Mouse (Mus musculus): ENCODE data around the gene Gm26920. TPM values are rescaled to one million over a fixed set of nuclear protein-coding genes. Genes with fewer than 3 reads are reported as not detected.

Gm26920 gene
- not detected for polyA plus RNA-seq (2017; shearing (Covaris generic))

DNA sequence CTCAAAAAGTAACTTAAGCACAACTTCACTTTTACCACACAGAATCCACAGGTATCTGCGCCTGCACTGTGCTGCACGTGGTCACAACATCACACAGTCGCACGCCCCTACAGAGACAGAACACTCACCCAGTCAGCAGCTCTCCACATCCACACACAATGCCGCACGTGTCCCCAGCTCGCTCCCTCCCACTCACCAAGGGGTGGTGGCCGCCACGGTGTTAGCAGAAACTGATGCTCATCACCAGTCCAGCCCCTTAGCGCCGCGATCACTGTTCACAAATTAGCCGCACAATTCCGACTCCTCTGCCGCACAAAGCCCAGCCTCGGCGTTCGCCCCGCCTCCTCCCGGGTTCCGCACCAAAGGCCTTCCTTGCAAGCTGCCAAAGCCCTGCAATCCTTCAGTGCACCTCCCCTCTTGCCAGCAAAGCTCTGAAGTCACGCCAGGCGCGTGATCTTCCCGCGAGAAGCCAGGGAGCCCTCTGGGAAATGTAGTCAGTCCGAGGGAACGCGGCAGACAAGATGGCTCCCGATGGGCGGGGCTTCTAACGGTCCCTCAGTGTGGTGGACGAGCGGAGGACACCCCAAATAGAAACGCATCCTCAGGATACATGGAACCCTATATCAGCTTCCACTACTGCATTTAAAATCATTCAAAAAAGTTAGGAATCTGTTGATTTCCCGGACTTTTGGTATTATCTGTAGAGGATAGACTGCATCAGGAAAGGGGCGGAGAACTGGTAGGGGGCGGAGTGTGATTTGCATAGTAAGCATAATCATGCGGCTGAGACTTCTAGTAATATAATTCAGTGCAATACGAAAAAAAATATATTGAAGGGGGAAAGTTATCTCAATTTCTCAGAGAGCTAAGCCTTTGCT, at the start of gene Gm26920, which contains the start of gene Zfp566:
Gene Gm26920, minus strand, starts transcription at position 319 of the 878 bp plus-strand sequence.
Gene Zfp566, minus strand, starts transcription at position 436 of the 878 bp plus-strand sequence.

DNA sequence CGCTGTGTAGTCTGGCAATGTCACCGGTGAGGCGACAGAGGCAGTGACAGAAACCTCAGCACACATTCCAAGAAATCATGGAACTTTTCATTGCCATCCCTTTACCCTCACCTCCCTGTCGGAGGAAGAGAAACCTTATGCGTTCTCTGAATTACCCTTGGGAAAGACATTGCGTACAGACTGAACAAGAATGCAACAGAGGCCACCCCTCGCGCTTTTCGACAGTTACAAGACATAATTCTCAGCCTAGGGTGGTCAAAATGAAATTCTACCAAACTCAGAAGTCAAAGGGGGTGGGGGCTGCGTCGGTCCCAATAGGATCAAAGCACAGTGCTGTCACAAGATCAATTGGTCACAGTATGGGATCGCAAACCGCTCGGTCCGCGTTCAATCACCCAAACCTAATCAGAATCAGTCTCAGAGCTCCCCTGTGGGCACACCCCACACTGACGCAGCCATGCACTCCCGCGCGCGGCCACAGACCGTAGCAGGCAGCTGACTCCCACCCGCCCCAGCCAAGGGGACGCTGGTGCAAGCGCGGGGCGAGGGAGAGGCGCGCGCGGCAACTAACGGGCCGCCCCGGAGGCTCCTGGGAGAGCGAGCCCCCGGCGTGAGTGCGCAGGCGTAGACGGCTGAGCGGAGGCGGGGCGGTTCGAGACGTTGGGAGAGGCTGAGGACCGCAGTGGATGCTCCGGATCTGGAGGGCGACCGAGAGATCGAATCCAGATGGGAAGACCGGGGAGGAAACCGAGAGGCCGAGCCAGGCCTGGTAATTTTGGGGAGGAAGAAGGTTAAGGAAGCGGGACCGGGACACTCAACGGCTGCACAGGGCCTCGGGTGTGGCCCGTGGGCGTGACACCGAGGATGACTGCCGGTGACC, 31.3 kb upstream of the Gm26920 start, which contains the start of gene Zfp382:
Gene Zfp382, plus strand, starts transcription at position 635 of the 880 bp plus-strand sequence.

GRCm38 (mm10) chr7:30094646-30095429, 4.6 kb upstream of the Gm26920 start, which contains the start of gene Zfp260:
TSS of gene Zfp260 (plus strand) at chr7:30094777.

DNA sequence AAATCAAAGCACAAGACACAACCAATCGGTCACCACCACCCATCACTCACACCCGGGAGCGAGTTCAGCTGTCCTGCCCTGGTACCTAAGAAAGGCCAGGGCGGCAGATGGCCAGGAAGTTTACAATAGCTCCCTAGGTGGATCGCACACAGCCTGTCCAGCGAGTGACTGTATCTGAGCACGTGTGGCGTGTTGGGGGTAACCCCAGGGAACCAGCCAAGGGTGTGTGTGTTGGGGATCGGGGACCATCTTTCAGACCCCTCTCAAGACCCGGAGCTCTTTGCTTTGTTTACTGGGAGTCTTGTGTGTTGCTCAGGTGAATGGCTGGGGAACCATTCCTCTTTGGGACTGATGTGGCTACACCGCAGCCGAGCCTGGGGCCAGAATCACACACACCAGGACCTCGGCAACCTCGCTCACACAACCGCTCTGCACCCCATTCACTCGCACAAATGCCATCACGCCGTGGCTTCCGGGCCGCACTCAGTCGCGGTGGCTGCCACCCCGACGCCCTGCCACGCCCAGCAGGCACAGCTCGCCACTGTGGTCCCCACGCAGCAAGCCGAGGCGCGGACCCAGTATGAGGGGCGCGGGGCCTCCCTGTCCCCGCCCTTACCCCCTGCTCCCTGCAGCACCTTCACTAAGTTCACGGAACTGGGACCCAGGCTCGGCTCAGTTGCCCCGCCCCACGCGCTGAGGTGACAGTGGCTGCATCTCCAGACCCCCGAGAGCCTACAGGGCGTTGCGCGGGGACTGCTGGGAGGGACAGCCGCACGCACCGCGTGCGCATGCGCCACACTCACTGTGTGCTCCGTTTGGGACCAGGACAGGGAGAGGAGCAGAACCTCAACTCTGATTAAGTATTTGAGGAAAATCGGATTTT, 17.8 kb downstream of the Gm26920 start, which contains the start of gene Zfp82:
Gene Zfp82, minus strand, starts transcription at position 755 of the 883 bp plus-strand sequence.

DNA sequence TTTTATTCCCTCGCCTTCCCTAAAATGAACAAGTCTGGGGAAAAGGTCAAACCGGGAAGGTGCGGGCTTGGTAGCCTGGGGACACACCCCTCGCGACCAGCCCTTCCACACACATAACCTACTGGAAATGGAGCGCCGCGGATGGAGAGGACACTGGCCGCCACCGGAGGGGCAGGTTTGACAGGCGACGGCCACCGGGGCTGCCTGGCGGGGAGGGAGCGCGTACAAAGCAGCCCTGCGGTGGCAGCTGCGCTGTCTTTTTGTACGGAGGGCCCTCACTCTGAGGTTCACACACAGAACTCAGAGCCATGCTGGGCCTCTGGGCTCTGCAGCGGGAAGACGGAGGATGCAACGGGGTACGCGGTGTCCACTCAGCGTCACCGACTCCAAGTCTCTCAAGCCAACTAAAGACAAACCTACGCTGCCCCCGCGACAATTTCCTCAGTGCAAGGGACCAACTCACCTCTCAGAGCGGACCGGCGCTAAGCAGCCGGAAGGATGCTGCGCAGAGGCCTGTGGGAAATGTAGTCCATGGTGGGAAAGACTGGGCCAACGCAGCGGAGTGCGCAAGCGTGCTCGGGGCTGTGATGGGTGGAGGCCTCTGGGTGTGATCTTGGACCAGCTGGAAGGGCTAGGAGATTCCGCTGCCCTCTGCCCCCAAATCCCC, 39.2 kb downstream of the Gm26920 start, which contains the start of gene Zfp14:
Gene Zfp14, minus strand, starts transcription at position 499 of the 667 bp plus-strand sequence.

Other genes with a start within 250 kb of the Gm26920 start
- 2.2 TPM for gene Zfp940, start 236.7 kb downstream of the Gm26920 start, polyA plus RNA-seq (2017; shearing (Covaris generic))
- 8.0 TPM for gene Zfp420, start 230.4 kb downstream of the Gm26920 start, polyA plus RNA-seq (2017; shearing (Covaris generic))
- 2.9 TPM for gene Zfp27, start 183.8 kb downstream of the Gm26920 start, polyA plus RNA-seq (2017; shearing (Covaris generic))
- 1.00 TPM for gene Zfp383, start 182.2 kb downstream of the Gm26920 start, polyA plus RNA-seq (2017; shearing (Covaris generic))
- gene Zfp74, start 136.3 kb downstream of the Gm26920 start, polyA plus RNA-seq (2017; shearing (Covaris generic)) = 2.2 TPM
- gene Zfp568, start 106.5 kb downstream of the Gm26920 start, polyA plus RNA-seq (2017; shearing (Covaris generic)) = 5.7 TPM
- gene Zfp14, start 39.0 kb downstream of the Gm26920 start, polyA plus RNA-seq (2017; shearing (Covaris generic)) = 2.1 TPM
- gene Zfp82, start 17.5 kb downstream of the Gm26920 start, polyA plus RNA-seq (2017; shearing (Covaris generic)) = 7.4 TPM
- gene Zfp566, start 117 bp upstream of the Gm26920 start, polyA plus RNA-seq (2017; shearing (Covaris generic)) = 6.2 TPM
- gene Zfp260, start 4.4 kb upstream of the Gm26920 start, polyA plus RNA-seq (2017; shearing (Covaris generic)) = 66.9 TPM
- 13.4 TPM for gene Zfp382, start 31.5 kb upstream of the Gm26920 start, polyA plus RNA-seq (2017; shearing (Covaris generic))
- gene Zfp146, start 79.3 kb upstream of the Gm26920 start, polyA plus RNA-seq (2017; shearing (Covaris generic)) = 32.3 TPM
- gene Cox7a1, start 93.7 kb upstream of the Gm26920 start, polyA plus RNA-seq (2017; shearing (Covaris generic)) = not detected
- gene Capns1, start 108.4 kb upstream of the Gm26920 start, polyA plus RNA-seq (2017; shearing (Covaris generic)) = 60.7 TPM
- gene Polr2i, start 141.5 kb upstream of the Gm26920 start, polyA plus RNA-seq (2017; shearing (Covaris generic)) = 32.3 TPM
- 61.3 TPM for gene Tbcb, start 141.9 kb upstream of the Gm26920 start, polyA plus RNA-seq (2017; shearing (Covaris generic))
- gene Ovol3, start 145.3 kb upstream of the Gm26920 start, polyA plus RNA-seq (2017; shearing (Covaris generic)) = not detected
- 0.85 TPM for gene Thap8, start 189.7 kb upstream of the Gm26920 start, polyA plus RNA-seq (2017; shearing (Covaris generic))
- gene Wdr62, start 190.0 kb upstream of the Gm26920 start, polyA plus RNA-seq (2017; shearing (Covaris generic)) = 4.5 TPM
- 0.83 TPM for gene Clip3, start 201.3 kb upstream of the Gm26920 start, polyA plus RNA-seq (2017; shearing (Covaris generic))
- gene Alkbh6, start 218.3 kb upstream of the Gm26920 start, polyA plus RNA-seq (2017; shearing (Covaris generic)) = 92.3 TPM
- gene Syne4, start 224.4 kb upstream of the Gm26920 start, polyA plus RNA-seq (2017; shearing (Covaris generic)) = 2.6 TPM
- not detected for gene E130208F15Rik, start 231.3 kb upstream of the Gm26920 start, polyA plus RNA-seq (2017; shearing (Covaris generic))
- gene Sdhaf1, start 233.5 kb upstream of the Gm26920 start, polyA plus RNA-seq (2017; shearing (Covaris generic)) = 16.2 TPM